Mouse (Mus musculus) lung, embryonic 14.5 days (tissue): ENCODE measurements around the gene Daxx. TPM values are rescaled to one million over a fixed set of nuclear protein-coding genes. Genes with fewer than 3 reads are reported as not detected.

Experiments
- ATAC-seq: fragments of 200-750 bp; cut with Nextera tagmentation; 2 replicates; pipeline ENCODE4 v1.8.0; 2017; ENCODE audit warnings: mild to moderate bottlenecking, moderate TSS enrichment, moderate library complexity; ENCODE audit not compliant: insufficient read depth
- DNase-seq: peaks from one replicate; pipeline ENCODE4 v3.0.0-alpha.2; 2015
- H3K27ac ChIP-seq: fragments of 300-500 bp; sonication (generic); 2 replicates; pipeline ENCODE4 v1.5.1; 2014; ENCODE audit warnings: low read depth, mild to moderate bottlenecking, moderate library complexity
- H3K27me3 ChIP-seq: fragments of 300-500 bp; sonication (generic); 2 replicates; pipeline ENCODE4 v1.6.1; 2014; ENCODE audit warnings: low read length, control low read depth; ENCODE audit not compliant: insufficient read depth
- H3K36me3 ChIP-seq: fragments of 300-500 bp; sonication (generic); 2 replicates; pipeline ENCODE4 v1.6.1; 2014; ENCODE audit warnings: control low read depth; ENCODE audit not compliant: insufficient read depth
- H3K4me1 ChIP-seq: fragments of 300-500 bp; sonication (generic); 2 replicates; pipeline ENCODE4 v1.6.1; 2014; ENCODE audit warnings: antibody characterized with exemption, control low read depth; ENCODE audit not compliant: insufficient read depth
- H3K4me2 ChIP-seq: fragments of 300-500 bp; sonication (generic); 2 replicates; pipeline ENCODE4 v1.6.1; 2014; ENCODE audit warnings: mild to moderate bottlenecking
- H3K4me3 ChIP-seq: fragments of 300-500 bp; sonication (generic); 2 replicates; pipeline ENCODE4 v1.5.1; 2014; ENCODE audit warnings: low read depth, low read length
- H3K9ac ChIP-seq: fragments of 300-500 bp; sonication (generic); 2 replicates; pipeline ENCODE4 v1.6.1; 2014
- H3K9me3 ChIP-seq: fragments of 300-500 bp; sonication (generic); 2 replicates; pipeline ENCODE4 v1.6.1; 2016; ENCODE audit warnings: low read depth, low read length, control low read depth
- CTCF ChIP-seq: IDR thresholded peaks from 2 replicates; pipeline ENCODE4 v1.5.1; 2016; ENCODE audit warnings: antibody characterized with exemption, low read depth
- WGBS: fragments of 180-500 bp; shearing (Covaris S2); extraction: QIAGEN DNeasy Blood & Tissue Kit; methylation state at CpG from one replicate; pipeline ENCODE4 v1.1.7; 2014; 5-methylcytosine and 5-hydroxymethylcytosine counted together
- polyA plus RNA-seq: library from polyadenylated mRNA; unstranded; fragments of >200 nt; fragmentation: Nextera tagmentation; extraction: Ambion mirVana; gene quantifications from 2 replicates; pipeline ENCODE4 v1.2.1, GENCODE M21; 2014

Daxx gene
- polyA plus RNA-seq, 1 experiment from 2014 or later: 47.1 TPM

- Histone ChIP-seq H3K9me3 (no peaks in the 10 kb centered on the region), H3K27me3 (no peaks in the 10 kb centered on the region), H3K9ac (no peak overlapping the region), H3K4me2 (no peak overlapping the region), H3K4me1 (peaks cover 2% of the 10 kb centered on the region), H3K27ac (no peak overlapping the region), H3K36me3 (peaks cover 61% of the 10 kb centered on the region), H3K4me3 (no peak overlapping the region)
- no peak for TF ChIP-seq CTCF
- no peak for DNase-seq
- WGBS: 94% methylated on average over 8 of the region's 8 CpGs
- ATAC-seq: no peak
These were observed 4.7 kb downstream of the Daxx start for GRCm38 (mm10) chr17:33913905-33914304.

GRCm38 (mm10) chr17:33914969-33915391 lies 5.8 kb downstream of the Daxx start:
- Histone ChIP-seq H3K9me3 (no peaks in the 10 kb centered on the region), H3K27ac (no peak overlapping the region), H3K4me3 (peak overlapping the region; percentile 56; the same call in 1 of the 2 replicates), H3K27me3 (no peaks in the 10 kb centered on the region), H3K4me2 (peak overlapping the region; percentile 72), H3K9ac (peak overlapping the region; percentile 4; the same call in 1 of the 2 replicates), H3K36me3 (peaks cover 61% of the 10 kb centered on the region), H3K4me1 (peaks cover 5% of the 10 kb centered on the region)
- no peak for ATAC-seq
- TF ChIP-seq CTCF: no peak; the same call in 1 of the 2 replicates
- no peak for DNase-seq
- WGBS: 68% methylated on average over 13 of the region's 13 CpGs

DNA sequence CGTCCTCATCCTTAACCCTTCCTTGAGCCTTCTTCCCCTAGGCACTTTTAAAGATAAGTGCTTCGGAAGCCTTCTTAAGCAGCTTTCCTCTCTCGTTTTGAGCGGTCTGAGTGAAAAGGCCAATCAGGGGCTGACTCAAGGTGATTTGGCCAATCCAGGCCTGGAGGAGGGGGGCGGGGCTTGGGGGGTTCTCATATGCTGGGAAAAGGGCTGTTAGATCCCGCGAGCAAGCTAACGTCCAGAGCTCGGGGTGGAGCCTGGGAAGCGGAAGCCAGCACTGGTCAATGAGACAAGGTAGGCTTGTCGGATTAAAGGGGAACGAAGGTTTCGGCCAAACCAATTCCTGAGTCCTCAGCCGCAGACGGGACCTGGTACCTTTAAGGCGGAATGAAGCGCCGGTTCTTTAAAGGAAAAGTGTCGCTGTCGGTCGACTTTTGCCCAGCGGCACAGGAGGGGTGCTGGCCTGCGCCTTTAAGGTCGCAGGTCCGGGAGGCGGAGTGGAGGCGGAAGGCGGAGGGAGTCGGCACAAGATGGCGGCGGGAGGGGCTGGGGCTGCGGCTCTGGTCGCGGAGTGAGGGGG lies 6.5 kb downstream of the Daxx start, which contains the start of the genes Tapbp and Zbtb22:
Tapbp (plus strand) TSS at position 229 of the 580 bp plus-strand sequence.
Zbtb22 (plus strand) TSS at position 234 of the 580 bp plus-strand sequence.
- H3K27me3 ChIP-seq: no peaks in the 10 kb centered on the region
- H3K9me3 ChIP-seq: no peaks in the 10 kb centered on the region
- under 1% methylated on average over 34 of the region's 34 CpGs for WGBS
- H3K36me3 ChIP-seq: peaks cover 59% of the 10 kb centered on the region
- peak within 1 kb of the TSS; percentile 56 for H3K4me3 ChIP-seq
- ATAC-seq (peak; percentile 91), DNase-seq (peak; percentile 98)
- peak within 1 kb of the TSS; percentile 62 for H3K9ac ChIP-seq
- H3K4me2 ChIP-seq: peak within 1 kb of the TSS; percentile 72
- TF ChIP-seq CTCF: no peak
- peaks cover 5% of the 10 kb centered on the region for H3K4me1 ChIP-seq
- H3K27ac ChIP-seq: peak within 1 kb of the TSS; percentile 85

GRCm38 (mm10) chr17:33916294-33916693 lies 7.1 kb downstream of the Daxx start:
- TF ChIP-seq CTCF: no peak

GRCm38 (mm10) chr17:33916847-33917655 lies 7.8 kb downstream of the Daxx start:
- no peak for ATAC-seq
- WGBS: 73% methylated on average over 31 of the region's 31 CpGs
- no peaks in the 10 kb centered on the region for H3K9me3 ChIP-seq
- no peaks in the 10 kb centered on the region for H3K27me3 ChIP-seq
- H3K4me3 ChIP-seq: peak overlapping the region; percentile 56
- H3K27ac ChIP-seq: no peak overlapping the region
- peaks cover 5% of the 10 kb centered on the region; the same call in 1 of the 2 replicates for H3K4me1 ChIP-seq
- peaks cover 46% of the 10 kb centered on the region for H3K36me3 ChIP-seq
- peak overlapping the region; percentile 62 for H3K9ac ChIP-seq
- DNase-seq: no peak
- TF ChIP-seq CTCF: no peak
- H3K4me2 ChIP-seq: peak overlapping the region; percentile 72

More at GRCm38 (mm10) chr17:33916294-33916693, 7.1 kb downstream of the Daxx start:
- Histone ChIP-seq H3K9ac (peak overlapping the region; percentile 62), H3K27ac (peak overlapping the region; percentile 85), H3K9me3 (no peaks in the 10 kb centered on the region), H3K4me1 (peaks cover 5% of the 10 kb centered on the region), H3K27me3 (no peaks in the 10 kb centered on the region), H3K4me3 (peak overlapping the region; percentile 56), H3K4me2 (peak overlapping the region; percentile 72), H3K36me3 (peaks cover 54% of the 10 kb centered on the region)
- DNase-seq: peak; percentile 73
- ATAC-seq: peak; percentile 14
- 2% methylated on average over 20 of the region's 20 CpGs for WGBS

GRCm38 (mm10) chr17:33917656-33918292 lies 8.6 kb downstream of the Daxx start:
- Histone ChIP-seq H3K27ac (no peak overlapping the region), H3K9ac (no peak overlapping the region), H3K9me3 (no peaks in the 10 kb centered on the region), H3K4me2 (no peak overlapping the region; the same call in 1 of the 2 replicates), H3K4me3 (0 out of 2 replicates have a peak overlapping the region, but pooled peaks have one; percentile 56), H3K27me3 (no peaks in the 10 kb centered on the region), H3K36me3 (peaks cover 40% of the 10 kb centered on the region), H3K4me1 (peaks cover 5% of the 10 kb centered on the region; the same call in 1 of the 2 replicates)
- WGBS: 83% methylated on average over 18 of the region's 18 CpGs
- DNase-seq: no peak
- ATAC-seq: no peak
- TF ChIP-seq CTCF: no peak
